Mouse (Mus musculus): ENCODE data around the gene Slc6a19. TPM values are rescaled to one million over a fixed set of nuclear protein-coding genes. Genes with fewer than 3 reads are reported as not detected.
"Not testable (repeated sequence)": the region's sequence is repeated elsewhere in the genome, so short reads cannot be mapped to it uniquely, and the experiment has no call there.

The Slc6a19 gene
- polyA plus RNA-seq (2012; rRNA removed) = 0.57 and 0.77 TPM in 2 replicates

- Histone ChIP-seq H3K27ac (ENCODE audit: insufficient read depth, low read length) (no peak within 1 kb of the TSS), H3K4me1 (ENCODE audit: control insufficient read depth, insufficient read depth, low read length) (peaks cover 10% of the 10 kb centered on the region), H3K4me3 (replicated peaks; ENCODE audit: insufficient read depth, low read depth, low read length) (no peak within 1 kb of the TSS), H3K27me3 (ENCODE audit: control insufficient read depth, insufficient read depth, low read length) (no peaks in the 10 kb centered on the region)
- TF ChIP-seq POLR2A (IDR thresholded peaks at IDR 0.05; ENCODE audit: borderline replicate concordance, insufficient read depth, low read length) = no peak
- TF ChIP-seq CTCF (IDR thresholded peaks at IDR 0.05; ENCODE audit: borderline replicate concordance, insufficient read depth, low read depth, low read length) = no peak
- no peak for DNase-seq
- 30% methylated on average over 7 of the region's 7 CpGs for WGBS
Observed at GRCm38 (mm10) chr13:73704694-73705325, at the start of gene Slc6a19. Gene Slc6a19, minus strand, starts transcription at chr13:73704865.

- Histone ChIP-seq H3K4me1 (ENCODE audit: control insufficient read depth, insufficient read depth, low read length) (peaks cover 9% of the 10 kb centered on the region), H3K27ac (ENCODE audit: insufficient read depth, low read length) (no peak overlapping the region), H3K4me3 (replicated peaks; ENCODE audit: insufficient read depth, low read depth, low read length) (no peak overlapping the region), H3K27me3 (ENCODE audit: control insufficient read depth, insufficient read depth, low read length) (no peaks in the 10 kb centered on the region)
- TF ChIP-seq POLR2A (IDR thresholded peaks at IDR 0.05; ENCODE audit: borderline replicate concordance, insufficient read depth, low read length) (no peak), CTCF (IDR thresholded peaks at IDR 0.05; ENCODE audit: borderline replicate concordance, insufficient read depth, low read depth, low read length) (no peak)
- no peak for DNase-seq
- 98% methylated on average over 3 of the region's 3 CpGs for WGBS
Observed at GRCm38 (mm10) chr13:73751284-73751683, 46.6 kb upstream of the Slc6a19 start.

GRCm38 (mm10) chr13:73750435-73750834, 45.8 kb upstream of the Slc6a19 start:
- Histone ChIP-seq H3K27me3 (ENCODE audit: control insufficient read depth, insufficient read depth, low read length) (no peaks in the 10 kb centered on the region), H3K27ac (ENCODE audit: insufficient read depth, low read length) (no peak overlapping the region), H3K4me3 (replicated peaks; ENCODE audit: insufficient read depth, low read depth, low read length) (no peak overlapping the region), H3K4me1 (ENCODE audit: control insufficient read depth, insufficient read depth, low read length) (peaks cover 9% of the 10 kb centered on the region)
- WGBS = 5% methylated on average over 6 of the region's 6 CpGs
- TF ChIP-seq POLR2A (IDR thresholded peaks at IDR 0.05; ENCODE audit: borderline replicate concordance, insufficient read depth, low read length) (no peak), CTCF (IDR thresholded peaks at IDR 0.05; ENCODE audit: borderline replicate concordance, insufficient read depth, low read depth, low read length) (no peak)
- DNase-seq = peak in 1 of 2 experiments; percentile 21

GRCm38 (mm10) chr13:73748663-73749440, 44.2 kb upstream of the Slc6a19 start:
- peaks cover 9% of the 10 kb centered on the region for H3K4me1 ChIP-seq (ENCODE audit: control insufficient read depth, insufficient read depth, low read length)
- 56% methylated on average over 15 of the region's 15 CpGs for WGBS
- TF ChIP-seq CTCF (IDR thresholded peaks at IDR 0.05; ENCODE audit: borderline replicate concordance, insufficient read depth, low read depth, low read length) = no peak
- no peak for TF ChIP-seq POLR2A (IDR thresholded peaks at IDR 0.05; ENCODE audit: borderline replicate concordance, insufficient read depth, low read length)
- H3K4me3 ChIP-seq (replicated peaks; ENCODE audit: insufficient read depth, low read depth, low read length) = no peak overlapping the region
- H3K27ac ChIP-seq (ENCODE audit: insufficient read depth, low read length) = no peak overlapping the region
- no peaks in the 10 kb centered on the region for H3K27me3 ChIP-seq (ENCODE audit: control insufficient read depth, insufficient read depth, low read length)
- no peak for DNase-seq

- H3K4me1 ChIP-seq (ENCODE audit: control insufficient read depth, insufficient read depth, low read length) = no peaks in the 10 kb centered on the region
- H3K27ac ChIP-seq (ENCODE audit: insufficient read depth, low read length) = no peak overlapping the region
- WGBS = 55% methylated on average over 3 of the region's 3 CpGs
- no peaks in the 10 kb centered on the region for H3K27me3 ChIP-seq (ENCODE audit: control insufficient read depth, insufficient read depth, low read length)
- no peak for DNase-seq
- TF ChIP-seq POLR2A (IDR thresholded peaks at IDR 0.05; ENCODE audit: borderline replicate concordance, insufficient read depth, low read length) = no peak
- no peak for TF ChIP-seq CTCF (IDR thresholded peaks at IDR 0.05; ENCODE audit: borderline replicate concordance, insufficient read depth, low read depth, low read length)
- H3K4me3 ChIP-seq (replicated peaks; ENCODE audit: insufficient read depth, low read depth, low read length) = no peak overlapping the region
Observed at GRCm38 (mm10) chr13:73743662-73744061, 39.0 kb upstream of the Slc6a19 start.

- DNase-seq = no peak
- Histone ChIP-seq H3K27ac (ENCODE audit: insufficient read depth, low read length) (no peak overlapping the region), H3K4me3 (replicated peaks; ENCODE audit: insufficient read depth, low read depth, low read length) (no peak overlapping the region), H3K4me1 (ENCODE audit: control insufficient read depth, insufficient read depth, low read length) (no peaks in the 10 kb centered on the region), H3K27me3 (ENCODE audit: control insufficient read depth, insufficient read depth, low read length) (no peaks in the 10 kb centered on the region)
- TF ChIP-seq CTCF (IDR thresholded peaks at IDR 0.05; ENCODE audit: borderline replicate concordance, insufficient read depth, low read depth, low read length) (no peak), POLR2A (IDR thresholded peaks at IDR 0.05; ENCODE audit: borderline replicate concordance, insufficient read depth, low read length) (no peak)
- 32% methylated on average over 4 of the region's 4 CpGs for WGBS
Observed at GRCm38 (mm10) chr13:73742944-73743343, 38.3 kb upstream of the Slc6a19 start.

GRCm38 (mm10) chr13:73740399-73740944, 35.8 kb upstream of the Slc6a19 start:
- DNase-seq; H3K27ac ChIP-seq (ENCODE audit: insufficient read depth, low read length); H3K27me3 ChIP-seq (ENCODE audit: control insufficient read depth, insufficient read depth, low read length); H3K4me1 ChIP-seq (ENCODE audit: control insufficient read depth, insufficient read depth, low read length); H3K4me3 ChIP-seq (replicated peaks; ENCODE audit: insufficient read depth, low read depth, low read length): not testable (repeated sequence)
- WGBS = 42% methylated on average over 2 of the region's 2 CpGs

- H3K4me1 ChIP-seq (ENCODE audit: control insufficient read depth, insufficient read depth, low read length) = peaks cover 3% of the 10 kb centered on the region; the same call in 1 of the 2 replicates
- no peak overlapping the region for H3K4me3 ChIP-seq (replicated peaks; ENCODE audit: insufficient read depth, low read depth, low read length)
- no peak for TF ChIP-seq POLR2A (IDR thresholded peaks at IDR 0.05; ENCODE audit: borderline replicate concordance, insufficient read depth, low read length)
- TF ChIP-seq CTCF (IDR thresholded peaks at IDR 0.05; ENCODE audit: borderline replicate concordance, insufficient read depth, low read depth, low read length) = no peak
- no peak for DNase-seq
- H3K27me3 ChIP-seq (ENCODE audit: control insufficient read depth, insufficient read depth, low read length) = peaks cover 3% of the 10 kb centered on the region; the same call in 1 of the 2 replicates
- H3K27ac ChIP-seq (ENCODE audit: insufficient read depth, low read length) = no peak overlapping the region
- 87% methylated on average over 3 of the region's 3 CpGs for WGBS
Observed at GRCm38 (mm10) chr13:73736943-73737342, 32.3 kb upstream of the Slc6a19 start.

Measured in cerebellum, adult 2 months (tissue).